Mouse (Mus musculus) myocyte (in vitro differentiated cells): Measurements from ENCODE around the gene Glipr2.

Experiments
- E2F4 ChIP-seq: IDR thresholded peaks from one replicate; pipeline ENCODE4 v1.6.1; 2011; ENCODE audit warnings: mild to moderate bottlenecking, control low read depth, moderate library complexity; ENCODE audit not compliant: insufficient read depth
- MAX ChIP-seq: IDR thresholded peaks from one replicate; pipeline ENCODE4 v1.6.1; 2011; ENCODE audit warnings: low read depth, mild to moderate bottlenecking, control low read depth
- MYOD1 ChIP-seq, 3 experiments: IDR thresholded peaks; one replicate each; pipeline ENCODE4 v1.6.1; 2011; ENCODE audit warnings: control low read depth in 2 of 3, low read depth in 2 of 3, mild to moderate bottlenecking in 2 of 3, moderate library complexity in 1 of 3; ENCODE audit not compliant: insufficient read length in 2 of 3, control insufficient read depth in 1 of 3
- MYOG ChIP-seq, 3 experiments: IDR thresholded peaks; one replicate each; pipeline ENCODE4 v1.6.1; 2011; ENCODE audit warnings: control low read depth in 2 of 3, low read depth in 2 of 3, mild to moderate bottlenecking in 2 of 3; ENCODE audit not compliant: insufficient read length in 2 of 3, control insufficient read depth in 1 of 3, insufficient read depth in 1 of 3
- POLR2A ChIP-seq: IDR thresholded peaks from one replicate; pipeline ENCODE4 v1.6.1; 2011; ENCODE audit warnings: low read depth, mild to moderate bottlenecking, control low read depth, moderate library complexity; ENCODE audit not compliant: insufficient read length
- POLR2AphosphoS2 ChIP-seq: IDR thresholded peaks from one replicate; pipeline ENCODE4 v1.6.1; 2011; ENCODE audit warnings: low read depth, control low read depth; ENCODE audit not compliant: insufficient read length
- SRF ChIP-seq: IDR thresholded peaks from one replicate; pipeline ENCODE4 v1.6.1; 2011; ENCODE audit warnings: low read depth; ENCODE audit not compliant: control insufficient read depth, insufficient read length
- TCF12 ChIP-seq: IDR thresholded peaks from one replicate; pipeline ENCODE4 v1.6.1; 2011; ENCODE audit warnings: mild to moderate bottlenecking, control low read depth; ENCODE audit not compliant: poor library complexity, insufficient read depth, severe bottlenecking

GRCm38 (mm10) chr4:43980236-43980635 is 23.0 kb downstream of the Glipr2 start:
- TF ChIP-seq MYOG (IDR thresholded peaks at IDR 0.05; ENCODE audit: control insufficient read depth in 1 of 3, insufficient read depth in 1 of 3, insufficient read length in 2 of 3, low read depth in 2 of 3) (no peak), POLR2A (no peak), TCF12 (no peak), POLR2AphosphoS2 (peak; percentile 64), MAX (no peak), MYOD1 (IDR thresholded peaks at IDR 0.05; ENCODE audit: control insufficient read depth in 1 of 3, insufficient read length in 2 of 3, low read depth in 2 of 3) (no peak), E2F4 (no peak), SRF (no peak)
